Mouse (Mus musculus) spleen, adult 10 weeks (tissue): ENCODE data around the gene Olfr1247. TPM values are rescaled to one million over a fixed set of nuclear protein-coding genes. Genes with fewer than 3 reads are reported as not detected.

ENCODE experiments used
- polyA plus RNA-seq: library from polyadenylated mRNA; stranded (reverse); fragments of 350-450 nt; fragmentation: Illumina TruSeq; extraction: RNeasy Lipid Tissue Mini Kit (QIAGEN cat#74804); gene quantifications from one replicate; pipeline ENCODE4 v1.2.3, GENCODE M21; 2015; ENCODE audit warnings: low replicate concordance; ENCODE audit not compliant: insufficient read depth

Gene Olfr1247
- not detected for polyA plus RNA-seq

DNA sequence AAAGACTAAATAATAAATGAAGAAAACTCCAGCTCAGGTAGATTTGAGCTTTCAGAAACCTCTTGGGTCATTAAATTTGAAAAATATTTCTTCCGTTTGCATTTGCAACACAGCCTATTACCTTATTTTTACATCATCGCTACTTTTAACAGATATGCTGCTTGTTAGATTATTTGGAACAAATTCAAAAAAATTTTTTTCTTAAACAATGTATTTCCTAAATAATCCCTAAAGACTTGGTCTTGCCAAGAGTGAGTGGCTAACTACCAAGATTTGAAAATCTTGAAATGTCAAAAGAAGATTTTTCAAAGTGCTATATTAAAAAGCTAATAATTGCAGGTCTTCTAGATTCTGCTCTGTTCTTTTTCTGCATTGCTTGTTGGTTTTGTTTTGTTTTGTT lies at the start of gene Olfr1247:
Gene Olfr1247, minus strand, starts transcription at position 101 of the 400 bp plus-strand sequence.

GRCm38 (mm10) chr2:89661367-89661766 lies 47.4 kb upstream of the Olfr1247 start, which contains the start of gene Olfr1250:
Olfr1250 (minus strand) TSS chr2:89661467.

GRCm38 (mm10) chr2:89634883-89635282 lies 21.0 kb upstream of the Olfr1247 start, which contains the start of gene Olfr1249:
Olfr1249 (minus strand) TSS chr2:89634983.

GRCm38 (mm10) chr2:89618145-89618544 lies 4.2 kb upstream of the Olfr1247 start, which contains the start of gene Olfr1248:
Olfr1248 (minus strand) TSS chr2:89618245.

DNA sequence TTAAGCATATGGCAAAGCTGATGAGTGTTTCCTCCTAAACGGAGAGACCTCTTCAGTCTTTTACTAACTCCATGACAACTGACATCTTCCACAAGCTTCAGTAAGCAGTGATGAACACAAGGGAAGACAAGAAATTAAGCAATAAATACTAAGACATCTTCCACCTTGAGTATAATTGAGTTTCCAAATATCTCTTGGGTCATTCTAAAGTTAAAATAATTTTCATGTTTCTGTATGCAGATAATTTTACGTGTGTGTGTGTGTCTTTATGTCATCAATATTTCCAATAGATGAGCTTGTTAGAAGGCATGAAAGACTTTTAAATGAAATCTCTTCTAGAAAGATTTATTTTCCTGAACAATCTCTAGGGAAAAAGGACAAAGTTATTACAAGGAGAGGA lies 20.9 kb downstream of the Olfr1247 start, which contains the start of gene Olfr1246:
Gene Olfr1246, minus strand, starts transcription at position 101 of the 400 bp plus-strand sequence.

DNA sequence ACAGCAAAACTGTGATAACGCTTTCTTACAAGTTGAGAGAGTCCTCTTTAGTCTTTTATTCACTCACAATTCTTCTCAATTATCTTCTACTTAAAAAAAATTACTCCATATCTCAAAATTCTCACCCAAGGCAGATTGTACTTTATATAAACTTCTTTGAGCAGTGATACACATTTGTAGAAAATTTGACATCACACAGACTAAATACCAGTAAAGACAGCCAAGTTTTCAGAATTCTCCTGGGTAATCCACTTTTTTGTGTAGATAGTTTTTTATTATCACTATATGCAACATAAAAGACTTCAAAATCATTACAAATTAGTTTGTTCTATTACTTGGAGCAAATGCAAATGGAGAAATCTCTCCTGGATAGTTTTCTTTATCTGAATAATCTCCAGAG lies 35.6 kb downstream of the Olfr1247 start, which contains the start of gene Olfr1245:
Gene Olfr1245, minus strand, starts transcription at position 101 of the 400 bp plus-strand sequence.

Other genes starting within 250 kb of the Olfr1247 start
- gene Olfr1234, start 249.3 kb downstream of the Olfr1247 start, polyA plus RNA-seq: not detected
- gene Olfr1238, start 204.5 kb downstream of the Olfr1247 start, polyA plus RNA-seq: not detected
- gene Olfr1239, start 193.7 kb downstream of the Olfr1247 start, polyA plus RNA-seq: not detected
- not detected for gene Olfr1240, start 171.1 kb downstream of the Olfr1247 start, polyA plus RNA-seq
- not detected for gene Olfr1241, start 127.0 kb downstream of the Olfr1247 start, polyA plus RNA-seq
- gene Olfr1242, start 115.8 kb downstream of the Olfr1247 start, polyA plus RNA-seq: not detected
- gene Olfr1243, start 82.6 kb downstream of the Olfr1247 start, polyA plus RNA-seq: not detected
- not detected for gene Olfr1245, start 35.7 kb downstream of the Olfr1247 start, polyA plus RNA-seq
- not detected for gene Olfr1246, start 21.0 kb downstream of the Olfr1247 start, polyA plus RNA-seq
- not detected for gene Olfr1248, start 4.1 kb upstream of the Olfr1247 start, polyA plus RNA-seq
- not detected for gene Olfr1249, start 20.9 kb upstream of the Olfr1247 start, polyA plus RNA-seq
- gene Olfr1250, start 47.3 kb upstream of the Olfr1247 start, polyA plus RNA-seq: not detected
- not detected for gene Olfr1251, start 57.8 kb upstream of the Olfr1247 start, polyA plus RNA-seq
- gene Olfr1252, start 110.9 kb upstream of the Olfr1247 start, polyA plus RNA-seq: not detected
- not detected for gene Olfr1253, start 143.0 kb upstream of the Olfr1247 start, polyA plus RNA-seq
- gene Olfr1254, start 179.5 kb upstream of the Olfr1247 start, polyA plus RNA-seq: not detected
- not detected for gene Olfr1255, start 197.9 kb upstream of the Olfr1247 start, polyA plus RNA-seq
- gene Olfr1256, start 227.4 kb upstream of the Olfr1247 start, polyA plus RNA-seq: not detected
- gene Olfr48, start 234.1 kb upstream of the Olfr1247 start, polyA plus RNA-seq: not detected